Mouse (Mus musculus): ENCODE results near the gene Mlx.
A peak's percentile ranks its signal among the peaks of the same experiment; 100 is the strongest.
"Not testable (repeated sequence)": the region's sequence is repeated elsewhere in the genome, so short reads cannot be mapped to it uniquely, and the experiment has no call there.

The Mlx gene

GRCm38 (mm10) chr11:101103011-101103410 lies 15.9 kb downstream of the Mlx start:
- DNase-seq (ENCODE audit: low spot score), result no peak

- DNase-seq (ENCODE audit: low spot score), result no peak
Measured at GRCm38 (mm10) chr11:101109351-101109750, 22.3 kb downstream of the Mlx start.

- DNase-seq (ENCODE audit: low spot score), result no peak
Measured at GRCm38 (mm10) chr11:101110708-101111107, 23.6 kb downstream of the Mlx start.

- no peak for DNase-seq (ENCODE audit: low spot score)
Measured at GRCm38 (mm10) chr11:101111178-101111577, 24.1 kb downstream of the Mlx start.

DNA sequence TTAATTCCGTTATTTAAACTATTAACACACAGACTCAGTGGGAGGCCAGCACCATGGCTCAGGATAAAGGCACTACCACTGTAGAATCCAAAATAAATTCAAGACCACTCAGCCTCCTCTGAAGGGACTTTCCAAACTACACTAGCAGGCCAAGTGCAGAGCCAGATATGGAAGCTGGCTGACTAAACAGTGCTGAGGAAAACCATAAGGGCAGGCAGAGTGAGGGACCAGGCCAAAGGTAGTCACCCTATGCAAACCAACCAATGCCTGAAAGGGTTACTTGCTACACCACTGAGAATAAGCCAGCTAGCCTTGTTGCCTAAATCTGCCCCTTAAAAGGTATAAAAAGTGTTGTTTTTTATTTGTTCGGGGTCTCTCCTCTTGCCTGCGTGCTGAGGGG lies 25.1 kb downstream of the Mlx start:
- DNase-seq (ENCODE audit: low spot score), result no peak

GRCm38 (mm10) chr11:101115564-101115963 lies 28.5 kb downstream of the Mlx start:
- no peak for DNase-seq (ENCODE audit: low spot score)

DNA sequence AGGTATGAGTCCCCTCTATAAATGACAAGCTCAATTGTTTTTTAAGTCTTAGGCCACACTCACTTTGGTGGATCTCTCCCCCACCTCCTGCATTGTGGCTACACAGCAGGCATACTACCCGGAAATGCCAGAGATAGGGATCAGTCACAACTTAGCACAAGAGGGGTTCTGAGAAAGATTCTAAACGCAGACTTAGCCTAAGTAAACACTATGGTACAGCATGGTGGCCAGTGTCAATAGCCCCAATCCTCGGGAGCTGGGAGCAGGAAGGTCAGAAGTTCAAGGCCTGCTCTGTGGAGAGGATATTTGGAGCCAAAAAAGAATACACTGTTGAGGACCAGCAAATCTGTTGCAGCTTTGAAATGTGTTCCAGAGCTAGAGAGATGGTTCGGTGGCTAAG lies 31.0 kb downstream of the Mlx start:
- no peak for DNase-seq (ENCODE audit: low spot score)

DNA sequence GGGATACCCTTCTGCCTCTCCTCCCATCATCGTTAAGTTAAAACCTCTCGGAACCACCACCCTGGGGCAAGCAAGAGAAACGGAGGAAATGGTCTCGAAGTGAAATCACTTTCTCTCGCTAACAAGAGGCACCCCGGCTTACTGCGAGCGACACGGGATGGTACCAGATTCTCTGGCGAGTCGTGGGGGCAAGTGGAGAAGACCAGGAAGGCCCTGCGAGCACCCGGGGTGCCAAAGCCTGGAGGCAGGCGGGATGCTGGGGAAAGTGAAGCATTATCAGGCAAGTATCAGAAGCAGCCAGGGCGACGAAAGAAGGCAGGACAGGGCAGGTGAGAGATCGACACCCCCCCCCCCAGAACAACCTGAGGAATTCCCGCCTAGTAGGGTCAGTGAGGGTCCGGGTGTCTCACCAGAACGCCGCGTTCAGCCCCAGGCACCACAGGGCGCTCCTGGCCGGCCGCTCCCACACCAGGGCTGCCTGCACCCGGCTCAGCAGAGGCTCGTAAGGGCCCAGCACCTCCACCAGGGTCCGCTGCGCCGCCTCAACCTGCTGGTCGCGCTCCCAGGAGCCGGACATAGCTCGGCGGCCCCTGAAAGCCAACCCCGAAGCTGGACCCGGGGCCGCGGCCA lies 32.2 kb downstream of the Mlx start:
- no peak for DNase-seq (ENCODE audit: low spot score)

GRCm38 (mm10) chr11:101119761-101120544 lies 32.9 kb downstream of the Mlx start, which contains the start of the genes Retreg3 and Tubg1:
Gene Retreg3, minus strand, starts transcription at chr11:101119893.
Gene Tubg1, plus strand, starts transcription at chr11:101119938.
- DNase-seq (ENCODE audit: low spot score), result peak; percentile 100

DNA sequence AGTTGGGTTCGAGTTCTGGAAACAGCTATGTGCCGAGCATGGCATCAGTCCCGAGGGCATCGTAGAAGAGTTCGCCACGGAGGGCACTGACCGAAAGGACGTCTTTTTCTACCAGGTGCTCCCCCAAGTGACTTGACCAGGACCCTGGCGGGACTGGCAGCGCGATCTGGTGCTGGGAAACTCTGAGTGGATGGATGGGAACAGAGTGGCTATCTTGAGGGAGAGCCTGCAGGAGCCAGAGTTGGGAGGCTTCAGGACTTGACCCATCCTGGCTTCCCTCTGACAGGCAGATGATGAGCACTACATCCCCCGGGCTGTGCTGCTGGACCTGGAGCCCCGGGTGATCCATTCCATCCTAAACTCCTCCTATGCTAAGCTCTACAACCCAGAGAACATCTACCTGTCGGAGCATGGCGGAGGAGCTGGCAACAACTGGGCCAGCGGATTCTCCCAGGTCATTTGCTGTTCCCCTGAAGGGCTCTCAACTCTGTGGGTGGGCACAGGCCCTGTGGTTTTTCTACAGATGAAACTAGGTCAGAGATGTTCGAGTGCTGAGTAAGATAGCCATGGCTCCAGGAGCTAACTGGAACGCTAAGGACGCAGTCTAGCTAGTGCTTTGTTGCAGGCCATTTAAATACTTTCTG lies 33.6 kb downstream of the Mlx start:
- DNase-seq (ENCODE audit: low spot score), result no peak

DNA sequence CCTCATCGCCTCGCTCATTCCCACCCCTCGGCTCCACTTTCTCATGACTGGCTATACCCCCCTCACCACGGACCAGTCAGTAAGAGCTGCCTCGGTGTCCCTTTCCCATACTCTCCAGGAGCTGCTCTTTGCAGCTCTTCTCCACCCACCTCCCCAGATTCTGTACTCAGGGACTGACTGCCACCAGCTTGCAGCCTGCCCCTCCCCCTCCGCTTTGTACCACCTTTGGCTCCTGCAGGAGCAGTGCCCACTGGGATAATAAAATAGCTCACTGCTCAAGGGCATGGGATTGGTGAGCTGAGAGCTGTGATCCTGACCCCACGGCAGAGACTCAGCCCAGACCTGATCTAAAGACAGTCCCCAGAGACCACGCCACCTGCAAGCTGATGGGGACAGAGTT lies 37.4 kb downstream of the Mlx start:
- not testable (repeated sequence) for DNase-seq (ENCODE audit: low spot score)

GRCm38 (mm10) chr11:101125008-101125407 lies 37.9 kb downstream of the Mlx start:
- not testable (repeated sequence) for DNase-seq (ENCODE audit: low spot score)

GRCm38 (mm10) chr11:101127075-101127474 lies 40.0 kb downstream of the Mlx start:
- no peak for DNase-seq (ENCODE audit: low spot score)

DNA sequence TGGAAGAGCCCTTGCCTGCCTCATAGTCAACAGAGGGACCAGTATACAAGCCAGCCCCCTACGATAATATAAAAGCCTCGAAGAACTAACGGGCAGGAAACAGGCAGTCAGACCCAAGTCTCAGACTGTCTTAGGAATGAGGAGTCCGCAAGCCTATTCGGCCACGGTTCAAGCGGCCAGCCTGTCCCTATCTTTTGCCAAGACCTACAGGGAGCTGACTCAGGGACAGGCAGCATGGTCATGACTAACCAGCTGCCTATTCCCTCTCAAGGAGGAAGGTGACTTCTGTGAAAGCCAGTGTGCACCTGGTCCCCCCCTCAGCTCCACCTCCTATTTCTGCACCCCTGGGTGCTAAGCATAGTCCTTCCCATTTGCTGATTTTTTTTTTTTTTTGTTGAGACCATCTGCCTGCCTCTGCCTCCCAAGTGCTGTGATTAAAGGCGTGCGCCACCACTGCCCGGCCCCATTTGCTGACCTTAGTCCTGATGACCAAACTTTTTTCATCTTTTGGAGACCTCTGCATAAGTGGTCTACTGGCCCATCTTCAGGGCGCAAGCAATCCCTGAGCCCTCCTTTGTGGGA lies 42.0 kb downstream of the Mlx start:
- no peak for DNase-seq (ENCODE audit: low spot score)

DNA sequence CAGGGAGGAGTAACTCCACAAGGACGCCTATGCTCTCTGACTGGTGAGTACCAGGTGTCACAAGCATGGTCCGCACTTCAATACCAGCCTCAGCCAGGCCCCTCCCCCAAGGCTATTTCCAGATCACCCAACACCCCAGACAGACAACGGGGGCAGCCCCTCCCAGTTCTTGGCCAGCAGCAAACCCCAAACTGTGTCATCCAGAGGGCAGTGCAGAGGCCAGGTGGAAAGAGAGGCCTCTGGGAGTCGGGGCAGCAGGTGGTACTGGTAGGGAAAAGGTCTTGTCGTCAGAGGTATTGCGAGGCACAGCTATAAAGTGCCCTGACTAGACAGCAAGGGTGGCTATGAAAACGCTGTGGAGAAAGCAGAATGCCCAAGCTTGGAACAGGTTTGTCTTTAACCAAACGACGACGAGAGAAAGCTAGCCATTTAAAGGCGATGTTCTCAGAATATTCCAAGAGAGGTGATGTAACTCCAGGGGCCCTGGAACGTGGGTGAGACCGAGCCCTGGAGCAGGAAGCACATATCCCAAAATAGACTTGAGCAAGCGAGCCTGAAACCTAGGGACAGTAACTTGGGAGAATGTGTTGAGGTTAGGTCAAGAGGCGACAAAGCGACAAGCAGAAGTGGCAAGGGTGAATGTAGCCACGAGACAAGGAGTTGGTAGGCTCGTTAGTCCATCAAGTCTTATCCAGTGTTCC lies 43.1 kb downstream of the Mlx start:
- DNase-seq (ENCODE audit: low spot score), result no peak

DNA sequence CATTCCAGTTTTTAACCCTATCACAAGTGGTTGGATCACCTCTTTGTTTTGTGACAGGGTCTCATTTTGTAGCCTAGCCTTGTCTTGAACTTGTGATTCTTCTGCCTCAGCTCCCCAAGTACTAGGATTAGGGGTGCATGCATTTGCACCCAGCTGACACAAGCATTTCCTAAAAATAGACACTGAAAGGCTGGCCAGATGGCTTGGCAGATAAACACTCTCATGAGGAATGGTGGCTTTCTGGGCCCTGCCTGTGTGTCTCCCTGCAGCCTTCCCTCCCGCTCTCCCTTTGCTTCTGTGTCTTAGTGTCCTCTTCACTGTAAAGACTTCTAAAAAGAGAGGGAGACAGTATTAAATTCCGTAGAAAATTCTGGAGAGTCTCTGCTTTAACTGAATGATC lies 44.1 kb downstream of the Mlx start:
- no peak for DNase-seq (ENCODE audit: low spot score)

DNA sequence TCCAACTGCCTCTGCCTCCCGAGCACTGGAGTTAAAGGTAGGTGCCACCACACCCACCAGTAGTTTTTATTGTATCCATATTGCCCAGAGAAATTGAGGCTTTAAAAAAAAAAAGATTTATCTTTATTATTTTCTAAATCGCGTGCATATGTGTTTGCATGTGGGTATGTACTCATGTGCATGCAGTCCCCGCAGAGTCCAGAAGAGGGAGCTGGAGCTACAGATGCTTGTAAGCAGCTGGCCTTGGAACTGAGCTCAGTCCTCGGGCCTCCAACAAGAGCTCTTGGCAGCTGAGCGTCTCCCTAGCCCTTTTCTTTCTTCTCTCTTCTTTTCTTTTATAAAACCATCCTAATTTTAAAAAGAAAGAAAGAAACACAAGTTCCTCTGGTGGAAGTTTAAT lies 44.6 kb downstream of the Mlx start:
- DNase-seq (ENCODE audit: low spot score), result no peak

- DNase-seq (ENCODE audit: low spot score), result no peak
Measured at GRCm38 (mm10) chr11:101133037-101133436, 46.0 kb downstream of the Mlx start.

- no peak for DNase-seq (ENCODE audit: low spot score)
Measured at GRCm38 (mm10) chr11:101134217-101134865, 47.3 kb downstream of the Mlx start.

DNA sequence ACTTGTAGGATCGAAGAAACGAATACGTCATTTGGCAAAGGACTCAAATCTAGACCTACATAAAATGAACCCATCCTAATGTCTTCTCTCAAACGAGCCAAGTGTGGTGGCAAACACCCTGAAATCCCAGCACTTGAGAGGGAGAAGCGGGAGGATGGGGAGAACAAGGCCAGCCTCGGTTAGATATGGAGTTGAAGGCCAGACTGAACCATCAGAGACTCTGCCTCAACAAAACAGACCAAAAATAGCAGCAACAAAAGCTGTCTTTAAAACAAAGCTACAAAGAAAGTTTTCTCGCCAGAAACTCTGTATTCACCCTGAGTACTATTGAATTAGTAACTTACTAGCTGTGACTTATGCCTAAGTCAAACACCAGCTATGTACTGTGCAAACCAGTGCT lies 49.9 kb downstream of the Mlx start:
- no peak for DNase-seq (ENCODE audit: low spot score)

DNA sequence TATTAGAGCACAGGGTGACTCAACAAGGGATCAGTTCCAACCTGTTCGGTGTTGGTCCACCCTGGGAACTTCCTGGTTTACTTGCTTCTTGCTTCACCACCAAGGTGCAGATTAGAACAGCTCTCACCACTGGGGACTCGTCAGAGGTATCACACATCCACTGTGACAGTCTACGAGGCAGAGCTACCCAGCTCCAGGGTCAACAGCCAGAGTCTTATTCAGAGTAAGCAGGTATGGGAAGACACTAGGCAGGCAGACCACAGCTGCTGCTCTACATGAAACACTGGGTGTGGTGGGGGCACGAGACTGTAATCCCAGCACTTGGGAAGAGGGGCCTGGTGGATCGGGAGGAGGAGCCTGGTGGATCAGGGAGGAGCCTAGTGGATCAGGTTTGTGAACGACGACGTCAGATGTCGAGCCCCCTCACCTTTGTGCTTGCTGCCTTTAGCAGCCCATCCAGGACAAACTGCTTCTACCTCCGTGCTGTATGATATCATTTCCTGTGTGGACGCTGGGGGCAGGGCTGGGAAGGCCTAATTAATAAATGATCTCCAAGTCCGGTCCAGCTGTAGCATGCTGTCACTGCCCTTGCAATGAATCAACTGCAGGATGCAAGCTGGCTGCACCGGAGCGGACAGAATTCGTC lies 51.6 kb downstream of the Mlx start:
- DNase-seq (ENCODE audit: low spot score), result no peak

All from layer of hippocampus, adult 11-12 months (tissue).